Mouse (Mus musculus) kidney, adult 9 months (tissue): ENCODE measurements at regions not wholly inside any gene's neighbourhood (a gene's known extent, or its start where the extent isn't known, plus 50 kb on each side); places are given as distances from the start of the nearest gene placed in this dataset.
"Not testable (repeated sequence)": the region's sequence is repeated elsewhere in the genome, so short reads cannot be mapped to it uniquely, and the experiment has no call there.

Source experiments
- DNase-seq: peaks from one replicate; pipeline ENCODE4 v3.0.0; 2022

- DNase-seq = no peak
These were observed 164.5 kb upstream of the Castor2 start for GRCm38 (mm10) chr5:133935006-133935405.

- no peak for DNase-seq
These were observed 169.4 kb upstream of the Castor2 start for GRCm38 (mm10) chr5:133930101-133930500.

DNA sequence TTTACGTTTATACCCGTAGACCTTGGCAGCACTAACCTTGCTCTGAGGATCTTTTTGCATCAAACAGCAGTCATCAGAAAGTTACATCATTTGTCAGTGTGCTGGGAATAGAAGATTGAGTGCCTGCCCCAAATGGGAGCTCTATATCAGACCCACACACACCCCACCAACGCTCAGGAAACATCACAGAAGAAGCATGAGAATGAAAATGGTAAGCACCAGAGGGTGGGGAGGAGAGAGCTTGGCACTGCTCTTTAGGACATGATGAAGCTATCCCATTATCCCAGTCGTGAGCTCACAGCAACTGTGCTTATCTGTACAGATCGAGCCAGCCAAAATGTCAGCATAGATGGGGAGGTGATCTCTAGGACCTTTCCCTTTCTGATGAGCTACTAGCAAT lies 172.5 kb upstream of the Castor2 start:
- DNase-seq = no peak

DNA sequence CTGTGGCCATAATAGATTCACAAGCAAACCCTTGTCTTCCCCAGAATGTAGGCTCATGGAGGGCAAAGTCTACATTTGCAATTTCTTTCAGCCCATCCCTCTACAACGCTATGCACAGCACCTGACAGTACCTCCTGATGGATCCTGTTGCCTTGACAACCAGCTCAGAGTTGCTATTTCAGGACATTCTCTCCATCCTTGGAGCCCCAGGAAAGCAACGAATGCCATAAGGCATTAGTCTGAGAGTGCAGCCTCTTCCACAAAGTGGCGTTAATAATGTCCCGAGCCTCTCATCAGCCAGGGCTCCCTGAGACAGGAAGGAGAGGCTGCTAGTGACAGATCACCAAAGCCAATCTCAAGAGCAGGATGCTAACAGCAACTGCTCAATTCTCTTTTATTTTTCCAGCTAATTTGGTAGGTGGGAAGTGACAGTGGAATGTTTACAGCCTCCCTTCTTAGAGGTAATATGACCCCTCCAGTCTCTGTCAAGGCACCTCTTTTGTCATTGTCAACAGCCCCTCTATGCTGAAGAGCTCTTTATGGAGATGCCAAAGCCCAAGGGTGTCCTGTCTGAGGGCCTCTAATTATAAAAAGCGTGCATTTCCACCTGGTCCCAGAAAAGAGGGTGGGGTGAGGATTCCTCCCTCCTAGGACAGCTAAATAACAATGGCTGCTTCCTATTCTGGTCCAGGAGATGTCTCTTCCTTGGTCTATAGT lies 174.2 kb upstream of the Castor2 start:
- no peak for DNase-seq

DNA sequence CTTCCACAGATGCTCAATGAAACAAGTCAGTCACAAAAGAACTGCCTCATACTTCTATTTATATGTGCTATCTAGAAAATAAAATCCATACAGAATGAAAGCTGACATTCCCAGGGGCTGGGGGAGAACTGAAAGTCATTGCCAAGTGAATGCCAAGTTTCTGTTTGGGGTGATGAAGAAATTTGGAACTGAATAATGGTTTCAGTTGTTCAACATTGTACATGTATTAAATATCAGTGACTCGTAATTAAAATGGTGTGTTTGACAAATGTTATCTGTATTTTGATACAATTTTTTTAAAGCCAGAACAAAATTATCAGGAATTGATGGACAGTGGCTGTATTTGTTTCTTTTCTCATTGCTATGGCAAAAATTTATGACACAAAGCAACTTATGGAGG lies 177.3 kb upstream of the Castor2 start:
- no peak for DNase-seq

DNA sequence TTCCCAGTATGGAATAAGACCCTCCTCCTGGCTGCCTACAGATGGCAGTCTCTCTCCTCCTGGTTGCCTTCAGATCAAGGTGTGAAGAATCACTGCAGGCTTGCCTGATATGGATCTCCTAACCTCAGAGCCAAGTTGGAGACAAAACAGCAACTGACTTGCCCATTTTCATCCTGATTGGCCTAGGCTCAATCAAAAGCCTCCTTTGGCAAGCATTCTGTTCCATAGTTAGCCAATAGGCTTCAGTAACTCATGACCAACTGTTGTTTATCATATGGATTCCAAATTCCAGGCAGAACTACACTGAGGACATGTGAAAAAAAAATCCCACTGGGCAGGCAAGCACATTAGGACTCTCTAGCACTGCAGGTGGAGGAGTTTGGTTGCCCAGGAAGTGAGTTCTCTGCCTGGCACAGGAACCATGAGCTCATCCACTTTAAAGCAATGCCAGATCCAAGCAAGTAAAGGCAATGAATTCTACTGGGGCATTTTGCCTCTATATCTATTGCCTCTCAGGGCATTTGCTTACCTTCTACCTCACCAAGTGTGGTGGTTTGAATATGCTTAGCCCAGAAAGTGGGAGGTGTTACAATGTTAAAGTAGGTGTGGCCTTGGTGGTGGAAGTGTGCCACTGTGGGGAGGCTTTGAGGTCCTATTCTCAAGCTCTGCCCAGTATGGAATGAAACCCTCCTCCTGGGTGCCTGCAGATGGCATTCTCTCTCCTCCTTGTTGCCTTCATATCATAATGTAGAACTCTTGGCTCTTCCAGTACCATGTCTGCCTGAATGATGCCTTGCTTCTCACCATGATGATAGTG lies 183.6 kb upstream of the Castor2 start:
- no peak for DNase-seq

- DNase-seq = no peak
These were observed 192.1 kb upstream of the Castor2 start for GRCm38 (mm10) chr5:133907442-133907841.

DNA sequence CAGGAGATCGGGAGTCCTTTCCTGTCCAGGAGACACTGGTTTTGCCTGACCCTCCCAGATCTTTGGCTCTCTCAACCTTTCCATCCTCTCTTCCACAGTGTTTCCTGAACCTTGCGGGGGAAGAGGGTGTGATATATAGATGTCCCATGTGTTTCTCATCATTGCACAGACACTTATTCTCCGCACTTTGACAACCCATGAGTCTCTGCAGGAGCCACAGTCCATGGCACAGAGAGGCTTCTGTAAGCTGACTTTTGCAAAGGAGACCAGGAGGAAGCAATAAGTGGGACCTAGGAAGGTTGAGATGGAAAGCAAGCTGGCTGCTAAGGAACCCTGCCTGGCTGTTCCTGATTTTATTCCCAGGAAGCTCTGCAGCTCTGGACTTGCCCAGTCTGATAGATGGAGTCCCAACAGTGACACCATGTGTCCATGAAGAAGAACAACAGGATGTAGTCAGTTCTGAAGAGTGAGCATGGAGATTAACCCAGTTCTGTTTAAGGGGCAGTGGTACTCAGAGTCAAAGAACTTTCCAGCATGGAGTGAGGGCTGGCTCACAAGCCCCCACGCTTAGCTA lies 201.4 kb upstream of the Castor2 start:
- DNase-seq = peak; percentile 12

GRCm38 (mm10) chr5:133890728-133891127 lies 208.8 kb upstream of the Castor2 start:
- no peak for DNase-seq

GRCm38 (mm10) chr5:133889841-133890240 lies 209.7 kb upstream of the Castor2 start:
- DNase-seq = no peak

GRCm38 (mm10) chr5:133885507-133885906 lies 214.0 kb upstream of the Castor2 start:
- DNase-seq = no peak

DNA sequence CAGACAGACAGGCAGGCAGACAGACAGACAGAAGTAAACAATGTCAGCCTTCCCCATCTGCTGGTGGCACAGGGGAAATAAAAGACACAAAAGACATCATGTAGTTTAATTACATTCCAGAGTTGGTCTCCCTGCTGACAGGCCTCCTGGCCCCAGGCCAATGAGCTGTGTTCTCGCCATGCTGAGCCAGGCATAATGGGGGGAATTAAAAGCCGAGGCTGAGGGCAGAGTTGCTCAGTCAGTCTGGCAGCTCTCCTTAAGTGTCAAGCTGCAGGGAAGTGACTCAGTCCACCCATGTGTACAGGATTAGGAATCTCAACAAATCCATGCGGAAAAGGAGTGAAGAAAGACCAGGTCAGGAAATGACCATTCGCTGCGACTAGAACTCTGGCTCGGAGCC lies 214.5 kb upstream of the Castor2 start:
- peak; percentile 23 for DNase-seq

GRCm38 (mm10) chr5:133884593-133884992 lies 214.9 kb upstream of the Castor2 start:
- no peak for DNase-seq

DNA sequence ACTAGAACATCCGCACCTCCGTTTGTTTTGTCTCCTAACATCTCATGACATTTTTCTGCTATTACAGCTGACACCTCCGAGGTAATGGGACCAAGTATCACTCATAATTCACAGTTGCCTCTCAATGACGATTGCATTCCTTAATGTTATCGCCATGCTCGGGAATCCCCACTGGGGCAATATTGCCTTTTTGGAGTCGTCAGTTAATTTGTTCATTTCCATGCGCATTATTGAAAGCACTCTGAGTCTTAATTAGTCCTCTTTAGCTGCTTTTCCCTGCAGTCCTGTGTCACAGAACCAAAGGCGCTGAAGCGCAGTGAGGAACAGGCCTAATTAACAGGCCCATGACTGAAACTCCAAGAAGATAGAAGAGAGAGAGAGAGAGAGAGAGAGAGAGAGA lies 255.0 kb upstream of the Castor2 start:
- DNase-seq = no peak

DNA sequence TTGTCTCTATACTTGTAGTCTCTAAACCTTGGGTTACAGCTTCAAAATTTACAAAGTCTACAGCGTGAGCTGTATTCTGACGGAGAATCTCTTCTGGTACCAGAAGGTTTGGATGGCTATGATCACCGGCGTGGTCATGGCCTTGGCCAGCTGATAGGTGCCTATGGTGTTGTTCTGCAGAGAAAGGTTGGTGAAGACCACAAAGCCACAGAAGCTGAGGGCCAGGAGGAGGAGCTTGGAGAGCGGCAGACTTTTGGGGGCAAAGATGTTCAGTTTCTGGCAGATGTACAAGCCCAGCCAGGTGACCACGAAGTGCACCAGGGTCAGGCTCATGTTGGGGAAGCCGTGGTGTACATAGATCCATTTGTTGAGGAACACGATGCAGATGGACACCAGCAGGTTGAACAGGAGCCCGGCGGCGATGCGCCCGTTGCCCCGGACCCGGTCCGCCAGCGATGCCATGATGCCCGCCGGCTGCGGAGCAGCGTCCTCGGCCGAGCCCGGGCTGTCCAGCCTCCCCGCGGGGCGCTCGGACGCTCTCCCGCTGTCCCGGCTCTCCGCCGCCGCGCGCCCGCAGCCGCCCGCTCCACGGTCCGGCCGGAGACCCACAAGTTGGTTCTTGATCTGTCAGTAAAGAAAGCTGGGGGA lies 257.3 kb upstream of the Castor2 start:
- not testable (repeated sequence) for DNase-seq

GRCm38 (mm10) chr5:133838286-133838685 lies 261.2 kb upstream of the Castor2 start:
- no peak for DNase-seq

- no peak for DNase-seq
These were observed 266.3 kb upstream of the Castor2 start for GRCm38 (mm10) chr5:133833217-133833616.

DNA sequence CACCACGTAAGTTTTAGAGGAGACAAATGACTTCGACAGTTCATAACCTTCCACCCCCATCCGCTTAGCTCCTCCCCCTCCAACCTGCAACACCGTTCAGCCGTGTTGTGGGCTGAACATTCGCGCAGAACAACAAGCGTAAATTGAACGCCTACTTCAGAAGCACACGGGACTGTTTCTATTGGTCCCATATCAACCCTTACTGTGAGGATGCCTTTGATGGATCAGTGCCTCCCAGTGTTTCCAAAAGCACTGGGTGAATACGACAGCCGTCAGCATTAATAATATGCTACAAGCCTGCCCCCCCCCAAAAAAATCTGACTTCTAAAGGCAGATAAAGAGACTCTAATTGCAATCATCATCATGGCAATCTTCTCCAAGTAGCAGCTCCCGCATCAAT lies 271.3 kb upstream of the Castor2 start:
- no peak for DNase-seq

- DNase-seq = no peak
These were observed 275.6 kb upstream of the Castor2 start for GRCm38 (mm10) chr5:133823871-133824270.

- no peak for DNase-seq
These were observed 278.2 kb upstream of the Castor2 start for GRCm38 (mm10) chr5:133821273-133821672.

DNA sequence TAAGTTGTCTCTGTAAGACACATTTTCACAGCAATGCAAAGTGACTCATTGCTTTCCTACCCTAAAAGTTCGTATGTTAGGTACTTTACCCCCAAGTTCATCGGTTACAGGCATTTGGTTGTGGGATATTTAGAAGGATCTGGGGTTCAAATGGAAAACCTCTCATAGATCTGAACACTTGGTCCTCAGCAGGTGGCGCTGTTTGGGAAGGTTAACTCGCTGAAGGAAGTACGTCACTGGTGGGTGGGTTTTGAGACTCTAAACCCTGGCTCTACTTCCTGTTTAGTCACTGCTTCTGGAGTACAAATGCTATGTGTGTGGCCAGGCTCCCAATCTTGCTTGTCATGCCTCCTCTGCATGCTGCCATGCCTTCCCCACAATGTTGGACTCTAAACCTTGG lies 284.0 kb upstream of the Castor2 start:
- DNase-seq = peak; percentile 23

DNA sequence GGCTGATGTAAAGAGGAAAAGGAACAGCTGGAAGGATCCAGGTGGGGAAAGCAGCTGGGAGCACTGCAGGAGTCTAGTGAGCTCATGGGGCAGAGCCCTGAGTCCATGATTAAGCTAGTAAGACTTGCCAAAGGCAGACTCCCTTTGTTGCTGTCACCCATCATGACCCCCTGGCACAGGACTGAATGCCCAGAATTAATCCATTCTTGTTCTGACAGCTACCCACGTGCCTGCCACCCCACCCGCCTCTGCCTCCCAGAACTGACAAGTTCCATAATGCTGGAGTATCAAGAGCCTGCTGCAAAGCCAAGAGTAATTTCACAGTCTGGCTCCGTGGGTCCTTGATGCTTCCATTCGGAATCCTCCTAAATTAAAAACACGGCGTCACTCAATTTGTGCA lies 285.1 kb upstream of the Castor2 start:
- DNase-seq = no peak

- no peak for DNase-seq
These were observed 287.3 kb upstream of the Castor2 start for GRCm38 (mm10) chr5:133812216-133812615.

DNA sequence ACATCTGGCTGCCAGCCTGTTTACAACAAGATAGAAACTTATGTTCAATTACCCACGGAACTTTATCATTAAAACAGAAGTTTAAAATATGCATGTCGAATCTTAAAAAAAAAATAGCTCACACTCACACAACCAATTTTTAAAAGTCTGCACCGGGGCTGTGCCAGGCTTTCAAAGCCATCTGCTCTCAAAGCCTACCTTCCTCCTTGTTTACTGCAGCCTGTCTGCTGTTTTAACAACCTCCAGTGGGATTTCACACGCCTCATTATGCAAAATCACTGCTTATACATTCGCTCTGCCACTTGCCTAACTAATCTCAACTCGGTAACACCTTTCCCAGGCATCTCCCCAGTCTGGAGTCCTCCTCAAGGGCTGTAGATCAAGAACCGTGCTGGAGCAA lies 292.6 kb upstream of the Castor2 start:
- DNase-seq = no peak
